10 mouse cellular contexts compared by ENCODE assay signal in the genomic region with DNA sequence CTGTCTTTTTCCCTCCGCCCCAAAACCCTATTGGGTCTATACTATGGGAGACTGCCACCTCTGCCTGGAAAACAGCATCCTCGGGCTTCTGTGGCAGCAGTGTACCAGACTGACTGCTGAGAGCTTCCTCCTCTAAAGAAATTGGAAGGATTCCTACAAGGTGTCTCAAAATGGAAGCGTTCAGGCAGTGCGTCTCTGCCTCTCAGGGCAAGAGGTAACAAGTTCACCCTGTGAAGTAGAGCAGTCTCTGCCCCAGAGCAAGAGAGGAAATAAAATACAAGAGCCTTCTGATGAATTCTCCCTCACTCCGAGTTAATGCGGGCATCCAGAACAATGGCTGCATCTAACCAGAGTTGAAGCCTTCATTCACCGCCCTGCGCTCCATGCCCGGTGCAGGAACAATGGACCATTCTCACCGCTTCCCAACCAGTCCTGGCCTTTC.
DNase-seq lines count a peak whose midpoint lies in the region; ATAC-seq lines count a peak whose summit lies in the region.
"Had no signal": no experiment of that assay in that cellular context is flagged by ENCODE, and none has a peak within 500 bp of the region (broad histone marks: within the 10 kb centered on the region; RNA-seq: fewer than 3 reads in every experiment).

No protein-coding gene starts in this region.

- H3K27ac ChIP-seq in heart, embryonic 12.5 days (ENCODE audit: poor library complexity, severe bottlenecking): no peak overlapping the region
- peak overlapping the region; percentile 67 for H3K27ac ChIP-seq in forebrain, embryonic 10.5 days
- H3K27ac ChIP-seq in hindbrain, embryonic 15.5 days (replicated peaks): no peak overlapping the region; the same call in 1 of the 2 replicates
- 0 out of 2 replicates have a peak overlapping the region, but pooled peaks have one; percentile 23 for H3K27ac ChIP-seq in neural tube, embryonic 11.5 days (ENCODE audit: low read depth, low read length)
- H3K27ac ChIP-seq: heart, embryonic 13.5 days had no signal

- no peaks in the 10 kb centered on the region for H3K4me1 ChIP-seq in heart, embryonic 12.5 days (replicated peaks)
- peaks cover 25% of the 10 kb centered on the region for H3K4me1 ChIP-seq in forebrain, embryonic 10.5 days
- H3K4me1 ChIP-seq in hindbrain, embryonic 15.5 days (replicated peaks): peaks cover 6% of the 10 kb centered on the region
- no peaks in the 10 kb centered on the region for H3K4me1 ChIP-seq in neural tube, embryonic 11.5 days (ENCODE audit: control insufficient read depth, insufficient read depth, low read length)
- H3K4me1 ChIP-seq: heart, embryonic 13.5 days had no signal

- H3K36me3 ChIP-seq in heart, embryonic 12.5 days: no peaks in the 10 kb centered on the region
- no peaks in the 10 kb centered on the region for H3K36me3 ChIP-seq in forebrain, embryonic 10.5 days (replicated peaks)
- H3K36me3 ChIP-seq in hindbrain, embryonic 15.5 days: no peaks in the 10 kb centered on the region
- no peaks in the 10 kb centered on the region for H3K36me3 ChIP-seq in neural tube, embryonic 11.5 days (ENCODE audit: control insufficient read depth, insufficient read depth, low read length)
- H3K36me3 ChIP-seq: heart, embryonic 13.5 days had no signal

- 0 out of 2 replicates have a peak, but pooled peaks cover 2% of the 10 kb centered on the region for H3K27me3 ChIP-seq in heart, embryonic 12.5 days (replicated peaks)
- H3K27me3 ChIP-seq in forebrain, embryonic 10.5 days (ENCODE audit: poor library complexity, severe bottlenecking): peaks cover 48% of the 10 kb centered on the region
- no peaks in the 10 kb centered on the region for H3K27me3 ChIP-seq in hindbrain, embryonic 15.5 days
- no peaks in the 10 kb centered on the region for H3K27me3 ChIP-seq in neural tube, embryonic 11.5 days (ENCODE audit: control insufficient read depth, insufficient read depth, low read length)

- no peak for ATAC-seq in heart, embryonic 12.5 days (ENCODE audit: insufficient number of reproducible peaks, low FRiP score)
- peak; percentile 75 for ATAC-seq in hindbrain, embryonic 15.5 days (ENCODE audit: low FRiP score, low read depth)
- ATAC-seq in neural tube, embryonic 11.5 days (ENCODE audit: insufficient read depth, low FRiP score, low TSS enrichment): peak; percentile 49
- ATAC-seq: intestine, embryonic 16.5 days had no signal

- DNase-seq in heart, postnatal 4 days: no peak
- peak; percentile 33 for DNase-seq in forebrain, embryonic 10.5 days (ENCODE audit: extremely low spot score, low spot score)
- DNase-seq in neural tube, embryonic 11.5 days (ENCODE audit: low spot score): peak; percentile 51
- DNase-seq in adrenal gland, postnatal 14 days: no peak
- DNase-seq in kidney, postnatal 10 days: no peak
- DNase-seq in cerebellum, postnatal 10 days: no peak

- no peak overlapping the region for H3K4me3 ChIP-seq in heart, embryonic 12.5 days
- peak overlapping the region; percentile 41 for H3K4me3 ChIP-seq in forebrain, embryonic 10.5 days
- peak overlapping the region; percentile 29 for H3K4me3 ChIP-seq in hindbrain, embryonic 15.5 days
- peak overlapping the region; percentile 10; the same call in 1 of the 2 replicates for H3K4me3 ChIP-seq in neural tube, embryonic 11.5 days (ENCODE audit: low read depth, low read length)
- H3K4me3 ChIP-seq: heart, embryonic 13.5 days had no signal

- WGBS in heart, embryonic 12.5 days: 42% methylated on average over 10 of the region's 10 CpGs
- WGBS in forebrain, embryonic 10.5 days: 8% methylated on average over 10 of the region's 10 CpGs
- WGBS in hindbrain, embryonic 15.5 days: 7% methylated on average over 10 of the region's 10 CpGs
- 23% methylated on average over 10 of the region's 10 CpGs for WGBS in neural tube, embryonic 11.5 days

- no peak overlapping the region for H3K9ac ChIP-seq in heart, embryonic 12.5 days
- peak overlapping the region; percentile 43 for H3K9ac ChIP-seq in hindbrain, embryonic 15.5 days
- H3K9ac ChIP-seq in neural tube, embryonic 11.5 days (ENCODE audit: low read length): peak overlapping the region; percentile 41
- H3K9ac ChIP-seq: heart, embryonic 13.5 days had no signal

- no peaks in the 10 kb centered on the region for H3K9me3 ChIP-seq in heart, embryonic 12.5 days (replicated peaks)
- H3K9me3 ChIP-seq in forebrain, embryonic 10.5 days: no peaks in the 10 kb centered on the region
- H3K9me3 ChIP-seq in hindbrain, embryonic 15.5 days: no peaks in the 10 kb centered on the region
- no peaks in the 10 kb centered on the region for H3K9me3 ChIP-seq in neural tube, embryonic 11.5 days (ENCODE audit: control insufficient read depth, low read length)
- H3K9me3 ChIP-seq: heart, embryonic 13.5 days had no signal

- peak overlapping the region; percentile 13; the same call in 1 of the 2 replicates for H3K4me2 ChIP-seq in heart, embryonic 12.5 days
- H3K4me2 ChIP-seq in hindbrain, embryonic 15.5 days: peak overlapping the region; percentile 62
- H3K4me2 ChIP-seq in neural tube, embryonic 11.5 days (ENCODE audit: low read depth): peak overlapping the region; percentile 37
- H3K4me2 ChIP-seq: heart, embryonic 13.5 days had no signal

Comparison
In these comparisons a context has a peak if more than half of its experiments do, and no peak if none do; other contexts are left out.
1. H3K27ac ChIP-seq: peak in forebrain, embryonic 10.5 days (single experiment) and neural tube, embryonic 11.5 days (single experiment); none in heart, embryonic 12.5 days (single experiment) and hindbrain, embryonic 15.5 days (single experiment).
2. DNase-seq: peak in forebrain, embryonic 10.5 days (single experiment) and neural tube, embryonic 11.5 days (single experiment); none in heart, postnatal 4 days (single experiment), adrenal gland, postnatal 14 days (single experiment), kidney, postnatal 10 days (single experiment) and cerebellum, postnatal 10 days (0 of 2).
3. Peak in every context shown above with its lines, with median percentiles within 50 percentile points of each other: H3K4me2 ChIP-seq.